Mouse (Mus musculus) lung, embryonic 14.5 days (tissue): Measurements from ENCODE around the gene Inpp4a. TPM values are rescaled to one million over a fixed set of nuclear protein-coding genes. Genes with fewer than 3 reads are reported as not detected.

ENCODE experiments used
- ATAC-seq: fragments of 200-750 bp; cut with Nextera tagmentation; 2 replicates; pipeline ENCODE4 v1.8.0; 2017; ENCODE audit warnings: mild to moderate bottlenecking, moderate TSS enrichment, moderate library complexity; ENCODE audit not compliant: insufficient read depth
- DNase-seq: peaks from one replicate; pipeline ENCODE4 v3.0.0-alpha.2; 2015
- H3K27ac ChIP-seq: fragments of 300-500 bp; sonication (generic); 2 replicates; pipeline ENCODE4 v1.5.1; 2014; ENCODE audit warnings: low read depth, mild to moderate bottlenecking, moderate library complexity
- H3K27me3 ChIP-seq: fragments of 300-500 bp; sonication (generic); 2 replicates; pipeline ENCODE4 v1.6.1; 2014; ENCODE audit warnings: low read length, control low read depth; ENCODE audit not compliant: insufficient read depth
- H3K36me3 ChIP-seq: fragments of 300-500 bp; sonication (generic); 2 replicates; pipeline ENCODE4 v1.6.1; 2014; ENCODE audit warnings: control low read depth; ENCODE audit not compliant: insufficient read depth
- H3K4me1 ChIP-seq: fragments of 300-500 bp; sonication (generic); 2 replicates; pipeline ENCODE4 v1.6.1; 2014; ENCODE audit warnings: antibody characterized with exemption, control low read depth; ENCODE audit not compliant: insufficient read depth
- H3K4me2 ChIP-seq: fragments of 300-500 bp; sonication (generic); 2 replicates; pipeline ENCODE4 v1.6.1; 2014; ENCODE audit warnings: mild to moderate bottlenecking
- H3K4me3 ChIP-seq: fragments of 300-500 bp; sonication (generic); 2 replicates; pipeline ENCODE4 v1.5.1; 2014; ENCODE audit warnings: low read depth, low read length
- H3K9ac ChIP-seq: fragments of 300-500 bp; sonication (generic); 2 replicates; pipeline ENCODE4 v1.6.1; 2014
- H3K9me3 ChIP-seq: fragments of 300-500 bp; sonication (generic); 2 replicates; pipeline ENCODE4 v1.6.1; 2016; ENCODE audit warnings: low read depth, low read length, control low read depth
- CTCF ChIP-seq: IDR thresholded peaks from 2 replicates; pipeline ENCODE4 v1.5.1; 2016; ENCODE audit warnings: antibody characterized with exemption, low read depth
- WGBS: fragments of 180-500 bp; shearing (Covaris S2); extraction: QIAGEN DNeasy Blood & Tissue Kit; methylation state at CpG from one replicate; pipeline ENCODE4 v1.1.7; 2014; 5-methylcytosine and 5-hydroxymethylcytosine counted together
- polyA plus RNA-seq: library from polyadenylated mRNA; unstranded; fragments of >200 nt; fragmentation: Nextera tagmentation; extraction: Ambion mirVana; gene quantifications from 2 replicates; pipeline ENCODE4 v1.2.1, GENCODE M21; 2014

The Inpp4a gene
- polyA plus RNA-seq, 1 experiment from 2014 or later: 11.1 TPM

DNA sequence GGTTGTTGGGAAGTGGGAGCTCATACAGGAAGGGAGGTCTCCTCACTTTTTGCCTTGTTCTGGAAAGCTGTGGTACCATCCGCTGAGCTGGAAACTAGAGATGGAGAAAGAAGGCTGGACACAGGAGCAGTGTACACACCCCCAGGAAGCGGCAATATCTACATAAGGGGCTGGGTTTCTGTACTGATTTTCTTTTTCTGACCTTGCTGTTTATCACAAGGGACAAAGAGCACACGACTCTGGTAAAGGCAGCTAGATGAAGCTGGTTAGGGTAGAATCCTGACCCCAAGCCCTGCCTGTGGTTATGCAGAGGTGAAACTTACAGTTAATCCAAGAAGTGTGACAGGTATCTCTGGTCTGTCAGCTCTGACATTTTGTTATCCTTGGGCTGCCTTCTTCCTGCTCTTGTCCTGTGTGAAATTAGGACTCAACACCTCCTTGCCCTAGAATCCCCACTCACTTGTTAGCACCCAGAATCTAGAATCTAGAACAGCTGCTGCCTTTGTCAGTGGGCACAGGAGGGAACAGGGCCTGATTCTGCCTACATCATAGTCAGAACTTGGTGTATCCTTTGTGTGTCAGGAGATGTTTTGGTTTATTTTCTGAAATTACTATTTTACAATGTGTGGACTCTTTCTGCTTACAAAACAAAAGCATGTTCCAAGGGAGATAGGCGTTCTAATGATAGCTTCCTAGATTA, 34.2 kb downstream of the Inpp4a start:
- no peaks in the 10 kb centered on the region for H3K27me3 ChIP-seq
- no peak overlapping the region for H3K9ac ChIP-seq
- no peak for ATAC-seq

DNA sequence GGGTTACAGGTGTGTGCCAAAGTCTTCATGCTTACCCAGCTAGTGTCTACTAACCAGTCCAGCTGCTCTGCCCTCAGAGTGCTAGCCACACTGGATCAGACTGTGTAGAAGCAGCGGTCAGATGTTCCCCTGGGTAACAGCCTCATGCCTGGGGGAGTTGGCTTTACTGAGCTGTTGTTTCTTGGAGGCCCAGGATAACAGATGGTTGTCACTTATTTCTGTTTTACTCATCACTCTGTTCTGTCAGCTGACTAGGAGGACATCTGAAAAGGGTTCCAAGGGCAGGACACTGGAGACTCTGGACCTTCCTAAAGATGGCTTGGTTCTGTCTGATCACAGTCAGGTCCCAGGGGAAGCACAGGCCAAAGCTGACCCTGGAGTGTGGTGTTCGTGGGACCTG, 36.4 kb downstream of the Inpp4a start:
- no peaks in the 10 kb centered on the region for H3K9me3 ChIP-seq
- 0 out of 2 replicates have a peak, but pooled peaks cover 9% of the 10 kb centered on the region for H3K4me1 ChIP-seq
- 83% methylated on average over 2 of the region's 2 CpGs for WGBS
- no peak for TF ChIP-seq CTCF
- no peak for DNase-seq
- H3K36me3 ChIP-seq: no peaks in the 10 kb centered on the region
- no peak for ATAC-seq
- no peak overlapping the region for H3K9ac ChIP-seq
- H3K27me3 ChIP-seq: no peaks in the 10 kb centered on the region
- no peak overlapping the region for H3K4me2 ChIP-seq
- H3K4me3 ChIP-seq: no peak overlapping the region
- no peak overlapping the region for H3K27ac ChIP-seq

More for the DNA sequence above, 34.2 kb downstream of the Inpp4a start:
- H3K27ac ChIP-seq: no peak overlapping the region
- H3K4me1 ChIP-seq: 0 out of 2 replicates have a peak, but pooled peaks cover 9% of the 10 kb centered on the region
- no peak for DNase-seq
- H3K36me3 ChIP-seq: no peaks in the 10 kb centered on the region
- WGBS: 70% methylated on average over 4 of the region's 4 CpGs
- TF ChIP-seq CTCF: no peak
- H3K4me2 ChIP-seq: no peak overlapping the region
- H3K9me3 ChIP-seq: no peaks in the 10 kb centered on the region
- no peak overlapping the region for H3K4me3 ChIP-seq

- H3K9ac ChIP-seq: no peak overlapping the region
- H3K27ac ChIP-seq: no peak overlapping the region
- no peaks in the 10 kb centered on the region for H3K9me3 ChIP-seq
- H3K4me3 ChIP-seq: no peak overlapping the region
- H3K27me3 ChIP-seq: no peaks in the 10 kb centered on the region
- 0 out of 2 replicates have a peak, but pooled peaks have one; percentile 35 for ATAC-seq
- no peaks in the 10 kb centered on the region for H3K36me3 ChIP-seq
- TF ChIP-seq CTCF: no peak
- DNase-seq: no peak
- H3K4me2 ChIP-seq: no peak overlapping the region
- whole genome bisulfite sequencing: 26% methylated on average over 2 of the region's 2 CpGs
- 0 out of 2 replicates have a peak, but pooled peaks cover 9% of the 10 kb centered on the region for H3K4me1 ChIP-seq
These were observed 37.1 kb downstream of the Inpp4a start for GRCm38 (mm10) chr1:37336794-37337193.

DNA sequence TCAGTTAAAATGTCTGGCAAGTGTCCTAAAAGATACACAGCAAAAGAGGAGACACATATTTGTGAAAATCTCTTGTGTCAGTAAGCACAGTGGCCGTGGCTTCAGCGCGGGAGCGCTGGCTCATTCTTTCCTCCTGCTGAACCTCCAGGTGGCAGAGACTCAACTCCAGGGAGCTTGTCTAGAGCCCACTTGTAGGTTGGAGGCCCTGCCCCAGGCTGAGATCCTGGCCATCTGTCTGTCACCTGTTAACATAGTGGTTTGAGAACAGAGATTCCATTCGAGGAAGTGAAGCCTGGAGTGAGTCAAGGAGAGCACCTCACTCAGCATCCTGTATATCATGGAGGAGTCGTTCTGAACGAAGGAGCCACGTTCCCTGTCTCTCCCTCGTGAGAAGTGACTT, 37.6 kb downstream of the Inpp4a start:
- ATAC-seq: no peak
- H3K4me2 ChIP-seq: no peak overlapping the region
- 46% methylated on average over 9 of the region's 9 CpGs for WGBS
- no peaks in the 10 kb centered on the region for H3K27me3 ChIP-seq
- H3K9ac ChIP-seq: no peak overlapping the region
- 0 out of 2 replicates have a peak, but pooled peaks cover 9% of the 10 kb centered on the region for H3K4me1 ChIP-seq
- no peaks in the 10 kb centered on the region for H3K9me3 ChIP-seq
- no peak for DNase-seq
- no peak for TF ChIP-seq CTCF
- no peaks in the 10 kb centered on the region for H3K36me3 ChIP-seq
- no peak overlapping the region for H3K27ac ChIP-seq
- no peak overlapping the region for H3K4me3 ChIP-seq

DNA sequence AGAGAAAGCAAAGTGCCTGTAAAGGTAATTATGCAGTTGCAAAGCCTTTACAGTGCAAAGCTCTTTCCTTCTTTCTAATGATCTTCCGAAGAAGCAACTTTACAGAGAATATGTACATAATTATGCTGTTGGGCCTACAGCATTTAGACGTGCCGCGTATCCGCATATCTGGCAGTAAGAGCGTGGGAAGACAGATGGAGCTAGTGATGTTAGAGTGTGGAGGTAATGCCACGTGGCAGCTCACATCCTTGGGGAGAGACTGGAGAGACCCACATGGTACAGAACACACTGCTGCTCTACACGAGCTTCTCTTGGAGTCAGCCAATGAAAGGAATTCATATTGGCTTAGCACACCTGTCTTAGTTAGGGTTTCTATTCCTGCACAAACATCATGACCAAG, 39.5 kb downstream of the Inpp4a start:
- Histone ChIP-seq H3K4me2 (no peak overlapping the region), H3K27ac (no peak overlapping the region), H3K4me1 (0 out of 2 replicates have a peak, but pooled peaks cover 9% of the 10 kb centered on the region), H3K36me3 (no peaks in the 10 kb centered on the region), H3K4me3 (no peak overlapping the region), H3K27me3 (no peaks in the 10 kb centered on the region), H3K9ac (no peak overlapping the region), H3K9me3 (no peaks in the 10 kb centered on the region)
- TF ChIP-seq CTCF: no peak
- DNase-seq (no peak), ATAC-seq (no peak)
- WGBS: 86% methylated on average over 8 of the region's 8 CpGs

DNA sequence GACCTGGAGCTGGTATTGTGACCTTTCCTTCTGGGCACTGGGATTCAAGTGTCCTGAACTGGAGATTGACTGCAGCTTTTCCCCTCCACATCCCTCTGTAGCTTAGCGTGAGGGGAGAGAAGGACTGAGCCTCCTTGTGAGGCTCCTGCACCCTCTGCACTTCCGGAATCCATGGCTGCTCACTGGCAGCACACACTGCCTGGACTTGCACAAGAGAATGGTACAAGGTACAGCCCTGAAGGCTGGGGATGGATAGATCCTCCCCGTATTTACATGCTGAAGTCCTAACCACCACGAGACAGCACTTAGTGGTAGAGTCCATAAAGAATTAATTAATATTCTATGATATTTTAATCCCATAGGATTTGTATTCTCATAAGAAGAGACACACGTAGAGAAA, 41.7 kb downstream of the Inpp4a start:
- no peaks in the 10 kb centered on the region for H3K9me3 ChIP-seq
- no peak for ATAC-seq
- 65% methylated on average over 5 of the region's 5 CpGs for WGBS
- no peak for TF ChIP-seq CTCF
- H3K27ac ChIP-seq: no peak overlapping the region
- 0 out of 2 replicates have a peak, but pooled peaks cover 9% of the 10 kb centered on the region for H3K4me1 ChIP-seq
- DNase-seq: no peak
- no peaks in the 10 kb centered on the region for H3K27me3 ChIP-seq
- H3K36me3 ChIP-seq: no peaks in the 10 kb centered on the region
- no peak overlapping the region for H3K4me3 ChIP-seq
- H3K4me2 ChIP-seq: no peak overlapping the region
- no peak overlapping the region for H3K9ac ChIP-seq

GRCm38 (mm10) chr1:37341914-37342313, 42.2 kb downstream of the Inpp4a start:
- no peaks in the 10 kb centered on the region for H3K36me3 ChIP-seq
- H3K4me1 ChIP-seq: 0 out of 2 replicates have a peak, but pooled peaks cover 4% of the 10 kb centered on the region
- H3K9me3 ChIP-seq: no peaks in the 10 kb centered on the region
- no peak overlapping the region for H3K27ac ChIP-seq
- no peak overlapping the region for H3K4me3 ChIP-seq
- H3K4me2 ChIP-seq: no peak overlapping the region
- TF ChIP-seq CTCF: no peak
- DNase-seq (no peak), ATAC-seq (0 out of 2 replicates have a peak, but pooled peaks have one; percentile 60)
- no peak overlapping the region for H3K9ac ChIP-seq
- 53% methylated on average over 4 of the region's 4 CpGs for WGBS
- H3K27me3 ChIP-seq: no peaks in the 10 kb centered on the region
